Mouse (Mus musculus) intestine, postnatal 0 days (tissue): ENCODE data around the gene Ap5z1. TPM values are rescaled to one million over a fixed set of nuclear protein-coding genes. Genes with fewer than 3 reads are reported as not detected.
A peak's percentile ranks its signal among the peaks of the same experiment; 100 is the strongest.

Experiments used
- ATAC-seq: fragments of 200-750 bp; cut with Nextera tagmentation; 2 replicates; pipeline ENCODE4 v1.8.0; 2017; ENCODE audit warnings: mild to moderate bottlenecking, moderate TSS enrichment, moderate library complexity
- H3K27ac ChIP-seq: fragments of 300-500 bp; sonication (generic); 2 replicates; pipeline ENCODE4 v1.5.1; 2014; ENCODE audit warnings: mild to moderate bottlenecking, low read depth, low read length, moderate library complexity
- H3K27me3 ChIP-seq: fragments of 300-500 bp; sonication (generic); replicated peaks from 2 replicates; pipeline ENCODE4 v1.6.1; 2014; ENCODE audit warnings: low read length, mixed read lengths; ENCODE audit not compliant: control insufficient read depth, insufficient read depth
- H3K36me3 ChIP-seq: fragments of 300-500 bp; sonication (generic); 2 replicates; pipeline ENCODE4 v1.6.1; 2014; ENCODE audit warnings: mild to moderate bottlenecking, moderate library complexity; ENCODE audit not compliant: control insufficient read depth, insufficient read depth
- H3K4me1 ChIP-seq: fragments of 300-500 bp; sonication (generic); replicated peaks from 2 replicates; pipeline ENCODE4 v1.6.1; 2014; ENCODE audit warnings: antibody characterized with exemption, low read length, mixed read lengths; ENCODE audit not compliant: control insufficient read depth, insufficient read depth
- H3K4me2 ChIP-seq: fragments of 300-500 bp; sonication (generic); replicated peaks from 2 replicates; pipeline ENCODE4 v1.6.1; 2014; ENCODE audit warnings: low read depth, mild to moderate bottlenecking, moderate library complexity
- H3K4me3 ChIP-seq: fragments of 300-500 bp; sonication (generic); 2 replicates; pipeline ENCODE4 v1.5.1; 2014; ENCODE audit warnings: low read depth, low read length
- H3K9ac ChIP-seq: fragments of 300-500 bp; sonication (generic); 2 replicates; pipeline ENCODE4 v1.6.1; 2014; ENCODE audit warnings: mild to moderate bottlenecking, low read depth, low read length
- H3K9me3 ChIP-seq: fragments of 300-500 bp; sonication (generic); 2 replicates; pipeline ENCODE4 v1.6.1; 2016; ENCODE audit warnings: mixed run types; ENCODE audit not compliant: control insufficient read depth
- CTCF ChIP-seq: sonication (generic); IDR thresholded peaks from 2 replicates; pipeline ENCODE4 v1.5.1; 2016; ENCODE audit warnings: low read depth, mild to moderate bottlenecking, control low read depth, antibody characterized with exemption, moderate library complexity
- WGBS: fragments of 180-500 bp; shearing (Covaris S2); extraction: QIAGEN DNeasy Blood & Tissue Kit; methylation state at CpG from one replicate; pipeline ENCODE4 v1.1.7; 2014; 5-methylcytosine and 5-hydroxymethylcytosine counted together
- polyA plus RNA-seq: library from polyadenylated mRNA; unstranded; fragments of >200 nt; fragmentation: Nextera tagmentation; extraction: Ambion mirVana; gene quantifications from 2 replicates; pipeline ENCODE4 v1.2.1, GENCODE M21; 2015

Ap5z1 gene
- polyA plus RNA-seq, 1 experiment from 2014 or later: 9.0 TPM

DNA sequence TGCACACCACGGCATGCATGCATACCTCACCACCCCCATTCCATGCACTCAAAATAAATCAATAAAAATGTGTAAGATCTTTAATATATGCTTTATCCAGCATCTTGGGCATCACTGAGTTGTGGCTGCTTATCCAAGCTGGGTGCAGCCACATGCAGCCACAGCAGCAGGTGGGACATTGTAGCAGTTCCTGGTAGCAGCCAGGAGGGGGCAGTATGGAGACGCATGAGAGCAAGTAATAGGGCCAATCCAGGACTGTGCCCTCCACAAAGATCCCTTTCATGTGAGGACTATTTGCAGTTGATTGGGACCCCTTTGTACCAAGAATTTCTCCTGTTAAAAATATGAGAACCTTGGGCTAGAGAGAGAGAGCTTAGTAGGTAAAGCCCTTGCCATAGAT, 18.8 kb downstream of the Ap5z1 start:
- no peaks in the 10 kb centered on the region for H3K4me1 ChIP-seq
- peak; percentile 71 for TF ChIP-seq CTCF
- no peak for ATAC-seq
- no peak overlapping the region for H3K4me2 ChIP-seq
- H3K9me3 ChIP-seq: no peaks in the 10 kb centered on the region
- no peak overlapping the region for H3K27ac ChIP-seq
- 69% methylated on average over 2 of the region's 2 CpGs for WGBS
- no peak overlapping the region for H3K4me3 ChIP-seq
- no peaks in the 10 kb centered on the region for H3K27me3 ChIP-seq
- peaks cover under 1% of the 10 kb centered on the region; the same call in 1 of the 2 replicates for H3K36me3 ChIP-seq
- no peak overlapping the region for H3K9ac ChIP-seq

DNA sequence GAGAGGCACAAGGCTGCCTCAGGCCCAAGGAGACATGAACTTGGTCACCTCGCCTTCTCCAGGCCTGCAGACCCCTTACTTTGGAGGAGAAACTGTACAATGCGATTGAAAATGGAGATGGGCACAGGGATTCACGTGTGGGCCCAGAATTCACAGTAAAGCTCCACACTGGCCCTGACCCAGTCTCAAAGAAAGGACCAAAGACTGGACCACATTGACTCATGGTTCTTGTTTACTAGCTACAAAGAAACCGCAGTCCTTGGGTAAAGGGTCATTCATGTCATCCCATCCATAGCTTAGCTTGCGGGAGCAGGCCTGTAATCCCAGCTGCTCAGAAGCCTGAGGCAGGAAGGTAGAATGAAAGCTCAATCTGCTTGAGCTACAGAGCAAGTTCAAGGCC, 19.8 kb downstream of the Ap5z1 start:
- TF ChIP-seq CTCF: no peak
- WGBS: 91% methylated on average over 5 of the region's 5 CpGs

DNA sequence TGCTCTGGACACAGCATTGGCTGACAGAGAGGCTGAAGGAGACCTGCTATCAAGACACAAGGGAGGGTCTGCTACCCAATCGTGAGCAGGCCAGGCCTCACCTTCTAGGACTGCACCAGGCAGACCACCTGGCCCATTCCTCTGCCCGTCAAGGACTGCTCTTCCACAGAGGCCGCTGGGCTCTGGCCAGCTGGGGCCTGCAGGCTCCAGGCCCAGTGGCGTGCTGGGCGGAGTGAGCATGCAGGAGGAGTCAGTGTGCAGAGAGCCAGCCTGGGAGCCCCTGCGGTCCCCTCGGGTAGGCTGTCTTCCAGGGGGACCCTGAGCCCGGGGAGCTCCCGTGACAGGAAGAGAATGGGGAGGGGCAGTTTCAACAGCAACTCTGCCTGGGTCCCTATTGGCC, 22.9 kb downstream of the Ap5z1 start:
- Histone ChIP-seq H3K4me3 (no peak overlapping the region), H3K9me3 (no peaks in the 10 kb centered on the region), H3K36me3 (no peaks in the 10 kb centered on the region), H3K4me2 (no peak overlapping the region), H3K9ac (no peak overlapping the region), H3K4me1 (no peaks in the 10 kb centered on the region), H3K27ac (no peak overlapping the region), H3K27me3 (no peaks in the 10 kb centered on the region)
- WGBS: 55% methylated on average over 9 of the region's 9 CpGs
- ATAC-seq: no peak
- no peak for TF ChIP-seq CTCF

More for the DNA sequence above, 19.8 kb downstream of the Ap5z1 start:
- Histone ChIP-seq H3K27ac (no peak overlapping the region), H3K36me3 (no peaks in the 10 kb centered on the region), H3K27me3 (no peaks in the 10 kb centered on the region), H3K4me1 (no peaks in the 10 kb centered on the region), H3K4me2 (no peak overlapping the region), H3K9me3 (no peaks in the 10 kb centered on the region), H3K4me3 (no peak overlapping the region), H3K9ac (no peak overlapping the region)
- no peak for ATAC-seq

DNA sequence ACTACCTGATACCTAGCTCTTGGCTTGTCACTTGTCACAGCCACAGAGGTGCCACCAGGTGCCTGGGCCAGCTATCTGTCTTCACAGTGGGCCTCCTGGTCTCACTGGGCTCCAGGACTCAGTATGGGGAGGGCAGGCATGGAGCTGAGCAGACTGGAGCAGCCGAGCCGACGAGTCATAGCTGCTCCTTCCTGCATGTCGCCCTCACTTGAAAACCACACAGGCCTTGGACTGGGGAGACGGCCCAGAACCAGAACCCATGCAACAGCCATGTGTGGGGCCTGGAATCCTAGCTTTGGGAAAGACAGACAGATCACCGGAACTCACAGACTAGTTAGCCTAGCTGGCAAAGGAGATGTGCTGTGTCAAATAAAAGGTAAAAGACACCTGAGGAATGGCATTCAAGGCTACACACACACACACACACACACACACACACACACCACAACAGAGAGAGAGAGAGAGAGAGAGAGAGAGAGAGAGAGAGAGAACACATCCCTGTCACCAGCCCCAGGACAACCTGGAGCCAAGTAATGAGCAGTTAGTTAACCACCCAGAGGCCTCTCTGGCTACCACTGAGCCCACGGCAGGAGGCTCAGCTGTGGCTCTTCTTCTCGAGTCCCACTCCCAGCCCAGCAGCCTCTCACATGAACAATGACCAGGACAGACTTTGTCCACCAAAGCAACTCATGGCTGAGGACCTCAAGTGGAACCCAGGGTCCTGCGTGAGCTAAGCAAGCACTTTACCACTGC, 26.4 kb downstream of the Ap5z1 start:
- no peak overlapping the region for H3K9ac ChIP-seq
- no peak for TF ChIP-seq CTCF
- H3K4me1 ChIP-seq: no peaks in the 10 kb centered on the region
- H3K36me3 ChIP-seq: no peaks in the 10 kb centered on the region
- H3K4me2 ChIP-seq: no peak overlapping the region
- no peak for ATAC-seq
- 65% methylated on average over 9 of the region's 9 CpGs for WGBS
- no peaks in the 10 kb centered on the region for H3K27me3 ChIP-seq
- no peak overlapping the region for H3K27ac ChIP-seq
- no peak overlapping the region for H3K4me3 ChIP-seq
- no peaks in the 10 kb centered on the region for H3K9me3 ChIP-seq

DNA sequence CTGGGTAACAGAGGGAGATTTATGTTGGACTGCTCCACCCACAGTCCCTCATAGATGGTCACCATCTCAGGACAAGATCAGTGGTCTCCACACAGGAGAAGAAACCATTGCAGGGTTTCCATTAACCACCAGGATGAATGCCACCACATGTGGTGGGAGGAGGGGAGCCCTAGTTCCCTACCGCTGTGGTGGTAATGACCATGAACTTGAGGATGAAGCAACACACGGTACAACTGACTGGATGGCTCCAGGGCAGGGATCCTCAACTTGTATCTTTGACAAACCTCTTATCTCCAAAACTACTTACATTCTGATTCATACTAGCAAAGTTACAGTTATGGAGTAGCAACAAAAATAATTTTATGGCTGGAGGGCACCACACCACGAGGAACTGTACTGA, 29.6 kb downstream of the Ap5z1 start:
- no peak for TF ChIP-seq CTCF
- no peaks in the 10 kb centered on the region for H3K36me3 ChIP-seq
- H3K4me1 ChIP-seq: no peaks in the 10 kb centered on the region
- no peak overlapping the region for H3K4me2 ChIP-seq
- no peaks in the 10 kb centered on the region for H3K27me3 ChIP-seq
- no peak overlapping the region for H3K4me3 ChIP-seq
- no peak overlapping the region for H3K27ac ChIP-seq
- H3K9me3 ChIP-seq: no peaks in the 10 kb centered on the region
- H3K9ac ChIP-seq: no peak overlapping the region
- WGBS: 78% methylated on average over 3 of the region's 3 CpGs
- ATAC-seq: no peak

DNA sequence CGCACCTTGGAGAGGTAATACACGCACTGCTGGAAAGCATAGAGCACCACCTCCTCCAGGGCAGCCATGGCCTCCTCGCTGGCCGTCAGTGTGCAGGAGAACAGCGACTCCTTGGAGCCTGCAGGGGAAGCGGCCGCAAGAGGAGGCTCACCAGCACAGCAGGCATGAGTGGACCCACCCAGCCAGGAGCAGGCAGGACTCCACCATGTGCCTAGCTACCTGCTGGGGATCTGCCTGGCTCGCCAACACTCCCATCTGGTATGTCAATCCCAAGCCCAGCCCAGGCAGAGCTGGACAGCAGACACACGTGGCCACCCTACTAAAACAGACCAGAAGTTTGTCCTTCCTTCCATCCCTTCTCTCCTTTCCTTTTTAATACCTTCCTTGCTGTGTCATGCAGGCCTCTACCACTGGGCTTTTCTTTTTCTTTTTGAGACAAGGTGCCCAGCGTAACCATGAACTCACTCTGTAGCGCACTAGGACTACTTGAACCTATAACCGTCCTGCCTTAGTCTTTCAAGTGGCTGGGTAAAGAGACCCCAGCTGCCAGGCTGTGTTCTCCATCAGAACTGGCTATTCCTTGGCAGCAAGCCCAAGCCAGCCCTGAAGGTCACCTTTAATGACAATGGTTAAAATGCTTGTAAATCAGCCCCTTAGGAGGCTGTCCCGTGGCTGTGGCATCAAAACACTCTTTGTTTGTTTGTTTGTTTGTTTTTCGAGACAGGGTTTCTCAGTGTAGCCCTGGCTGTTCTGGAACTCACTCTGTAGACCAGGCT, 31.8 kb downstream of the Ap5z1 start:
- ATAC-seq: no peak
- 65% methylated on average over 14 of the region's 14 CpGs for WGBS
- no peak for TF ChIP-seq CTCF

More for the DNA sequence above, 31.8 kb downstream of the Ap5z1 start:
- no peaks in the 10 kb centered on the region for H3K4me1 ChIP-seq
- no peaks in the 10 kb centered on the region for H3K27me3 ChIP-seq
- H3K36me3 ChIP-seq: no peaks in the 10 kb centered on the region
- H3K27ac ChIP-seq: no peak overlapping the region
- H3K9me3 ChIP-seq: no peaks in the 10 kb centered on the region
- no peak overlapping the region for H3K9ac ChIP-seq
- H3K4me3 ChIP-seq: no peak overlapping the region
- no peak overlapping the region for H3K4me2 ChIP-seq
